ENCODE assay signal across 16 mouse cellular contexts in genomic region chr10:53925456-53925855, GRCm38 (mm10).
DNase-seq lines count a peak whose midpoint lies in the region; ATAC-seq lines count a peak whose summit lies in the region.
"Had no signal": no experiment of that assay in that cellular context is flagged by ENCODE, and none has a peak within 500 bp of the region (broad histone marks: within the 10 kb centered on the region; RNA-seq: fewer than 3 reads in every experiment).

No protein-coding gene starts in this region.

- H3K9ac ChIP-seq in forebrain, embryonic 15.5 days (replicated peaks) = no peak overlapping the region
- H3K9ac ChIP-seq: heart, embryonic 15.5 days; lung, embryonic 14.5 days had no signal

- DNase-seq in forebrain, embryonic 10.5 days (ENCODE audit: extremely low spot score, low spot score) = no peak
- DNase-seq in left cerebral cortex, adult 18-20 months (ENCODE audit: low spot score in 2 of 2) = peak; percentile 8 to 32
- DNase-seq in left cerebral cortex, adult 11 months (ENCODE audit: low spot score) = no peak
- DNase-seq in Muller cell, postnatal 12 days (ENCODE audit: inconsistent ontology term) = peak; percentile 35
- no peak for DNase-seq in lung, postnatal 4 days
- no peak for DNase-seq in thymus, postnatal 14 days
- DNase-seq: adrenal gland, postnatal 14 days; cerebellum, adult 8-10 months; kidney, postnatal 14 days; lung, embryonic 14.5 days; thymus, postnatal 36 days had no signal

- H3K4me2 ChIP-seq in forebrain, embryonic 15.5 days (replicated peaks) = no peak overlapping the region
- H3K4me2 ChIP-seq: heart, embryonic 15.5 days; lung, embryonic 14.5 days had no signal

- no peaks in the 10 kb centered on the region for H3K79me2 ChIP-seq in macrophage (ENCODE audit: inconsistent target)

- no peaks in the 10 kb centered on the region for H3K9me3 ChIP-seq in forebrain, embryonic 15.5 days
- no peaks in the 10 kb centered on the region for H3K9me3 ChIP-seq in forebrain, embryonic 10.5 days
- H3K9me3 ChIP-seq: heart, embryonic 15.5 days; midbrain, embryonic 10.5 days had no signal

- WGBS in forebrain, embryonic 15.5 days = 74% methylated on average over 6 of the region's 6 CpGs
- 88% methylated on average over 6 of the region's 6 CpGs for WGBS in forebrain, embryonic 10.5 days
- WGBS in macrophage (ENCODE audit: missing documents) = 29% methylated on average over 5 of the region's 6 CpGs

- H3K36me3 ChIP-seq in forebrain, embryonic 15.5 days = no peaks in the 10 kb centered on the region
- H3K36me3 ChIP-seq in forebrain, embryonic 10.5 days (replicated peaks) = no peaks in the 10 kb centered on the region
- H3K36me3 ChIP-seq in macrophage (ENCODE audit: inconsistent target) = no peaks in the 10 kb centered on the region; the same call in 1 of the 2 replicates
- H3K36me3 ChIP-seq: heart, embryonic 15.5 days; midbrain, embryonic 10.5 days had no signal

- no peak overlapping the region for H3K4me3 ChIP-seq in forebrain, embryonic 15.5 days
- no peak overlapping the region for H3K4me3 ChIP-seq in forebrain, embryonic 10.5 days
- H3K4me3 ChIP-seq in macrophage (ENCODE audit: inconsistent target) = no peak overlapping the region
- H3K4me3 ChIP-seq: heart, embryonic 15.5 days; midbrain, embryonic 10.5 days had no signal

- H3K4me1 ChIP-seq in forebrain, embryonic 15.5 days = no peaks in the 10 kb centered on the region
- H3K4me1 ChIP-seq in forebrain, embryonic 10.5 days = no peaks in the 10 kb centered on the region
- H3K4me1 ChIP-seq: midbrain, embryonic 10.5 days had no signal

- ATAC-seq in forebrain, embryonic 15.5 days (replicated peaks) = peak; percentile 68; the same call in 1 of the 2 replicates
- ATAC-seq: inflammation-experienced regulatory T-cells, adult 6 months had no signal

- H3K27ac ChIP-seq in forebrain, embryonic 15.5 days (replicated peaks) = no peak overlapping the region
- H3K27ac ChIP-seq in forebrain, embryonic 10.5 days = no peak overlapping the region
- H3K27ac ChIP-seq in macrophage = peak overlapping the region; percentile 79
- H3K27ac ChIP-seq: heart, embryonic 15.5 days; midbrain, embryonic 10.5 days had no signal

- no peaks in the 10 kb centered on the region for H3K27me3 ChIP-seq in forebrain, embryonic 15.5 days
- H3K27me3 ChIP-seq in forebrain, embryonic 10.5 days (ENCODE audit: poor library complexity, severe bottlenecking) = no peaks in the 10 kb centered on the region
- H3K27me3 ChIP-seq: heart, embryonic 15.5 days had no signal

Comparison
In these comparisons a context has a peak if more than half of its experiments do, and no peak if none do; other contexts are left out.
1. DNase-seq: peak in left cerebral cortex, adult 18-20 months (2 of 2) and Muller cell, postnatal 12 days (single experiment); none in forebrain, embryonic 10.5 days (single experiment), left cerebral cortex, adult 11 months (single experiment), lung, postnatal 4 days (0 of 2) and thymus, postnatal 14 days (single experiment).